Mouse (Mus musculus): ENCODE data around the gene G6pc3. TPM values are rescaled to one million over a fixed set of nuclear protein-coding genes. Genes with fewer than 3 reads are reported as not detected.

The G6pc3 gene
- polyA plus RNA-seq, 1 experiment from 2014 or later = 32.3 TPM

DNA sequence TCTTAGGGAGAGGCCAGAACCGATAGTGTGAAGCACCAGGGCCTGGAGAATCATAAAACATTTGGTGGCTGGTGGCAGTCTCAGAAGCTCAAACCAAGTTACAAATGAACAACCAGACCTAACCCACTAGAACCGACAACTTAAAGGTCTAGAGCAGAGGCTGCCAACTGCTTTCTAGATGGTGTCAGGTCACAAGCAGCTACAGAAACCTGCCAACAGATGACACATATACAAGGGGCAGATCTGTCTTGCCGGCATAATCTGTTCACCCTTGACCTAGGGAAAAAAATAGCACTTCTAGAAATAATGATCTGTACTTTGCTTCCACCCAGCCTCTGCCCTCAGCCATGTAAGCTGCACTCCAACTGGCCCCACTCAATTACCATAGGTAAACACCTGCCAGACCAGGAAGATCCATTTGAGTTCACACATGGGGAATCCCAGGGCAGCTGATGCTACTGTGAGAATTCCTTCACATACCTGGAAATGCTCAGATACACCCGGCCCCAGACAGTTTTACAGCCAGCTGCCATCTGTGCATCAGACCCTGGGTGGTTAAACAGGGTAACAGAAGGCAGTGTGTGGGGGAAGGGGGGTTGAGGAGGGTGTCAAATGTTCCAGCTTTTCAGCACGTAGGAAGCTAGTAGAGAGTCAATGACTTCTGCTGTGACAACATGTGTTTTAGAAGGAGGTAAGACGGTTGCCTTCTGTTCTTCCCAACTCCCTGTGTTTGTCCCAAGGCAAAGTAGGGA, 23.3 kb upstream of the G6pc3 start:
- Histone ChIP-seq H3K27me3 (ENCODE audit: insufficient read depth, poor library complexity, severe bottlenecking) (no peaks in the 10 kb centered on the region), H3K4me3 (no peak overlapping the region), H3K4me1 (replicated peaks) (no peaks in the 10 kb centered on the region), H3K27ac (no peak overlapping the region), H3K9me3 (no peaks in the 10 kb centered on the region), H3K36me3 (peaks cover 99% of the 10 kb centered on the region)
- WGBS = 86% methylated on average over 6 of the region's 6 CpGs
- no peak for DNase-seq (ENCODE audit: low spot score)

DNA sequence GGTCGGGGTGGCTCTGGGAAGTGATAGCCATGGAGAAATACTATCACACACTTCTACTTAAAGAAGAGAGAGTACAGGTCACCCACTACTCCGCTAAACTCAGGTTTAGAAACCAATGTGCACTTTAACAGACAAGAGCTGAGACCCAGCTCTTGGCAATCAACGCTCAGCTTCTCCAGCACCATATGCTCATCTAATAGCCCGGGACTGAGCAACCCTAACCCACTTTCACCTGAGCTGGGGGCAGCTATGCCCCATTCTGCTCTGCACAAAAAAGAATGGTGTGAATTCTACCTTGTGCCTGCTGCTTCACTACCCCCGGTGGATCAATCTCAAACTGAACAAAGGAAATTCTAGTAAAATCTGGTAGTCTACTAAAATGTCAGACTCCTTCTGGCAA, 21.9 kb upstream of the G6pc3 start:
- Histone ChIP-seq H3K27ac (no peak overlapping the region), H3K4me3 (no peak overlapping the region), H3K36me3 (peaks cover 97% of the 10 kb centered on the region), H3K9me3 (no peaks in the 10 kb centered on the region), H3K4me1 (replicated peaks) (no peaks in the 10 kb centered on the region), H3K27me3 (ENCODE audit: insufficient read depth, poor library complexity, severe bottlenecking) (no peaks in the 10 kb centered on the region)
- DNase-seq (ENCODE audit: low spot score) = no peak
- WGBS = 91% methylated on average over 5 of the region's 5 CpGs

DNA sequence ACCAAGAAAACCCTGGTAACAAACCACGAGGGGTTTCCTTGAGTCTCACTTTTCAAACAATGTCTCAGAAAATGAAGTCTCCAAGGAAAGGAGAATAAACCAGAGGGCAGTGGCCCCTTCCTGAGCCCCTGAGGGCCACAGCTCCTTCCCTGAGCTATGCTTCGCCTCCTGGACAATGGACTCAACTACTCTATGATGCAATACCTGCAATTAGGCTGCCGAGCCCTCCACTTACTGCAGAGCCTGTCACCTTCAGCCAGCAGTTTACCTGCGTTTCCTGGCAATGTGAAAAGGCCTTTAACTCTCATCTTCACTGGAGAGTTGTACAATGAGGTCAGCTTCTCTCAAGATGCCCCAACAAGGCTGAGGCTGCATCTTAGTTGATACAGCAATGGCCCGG, 20.7 kb upstream of the G6pc3 start:
- Histone ChIP-seq H3K36me3 (peaks cover 94% of the 10 kb centered on the region), H3K9me3 (no peaks in the 10 kb centered on the region), H3K27ac (no peak overlapping the region), H3K4me1 (replicated peaks) (no peaks in the 10 kb centered on the region), H3K4me3 (no peak overlapping the region), H3K27me3 (ENCODE audit: insufficient read depth, poor library complexity, severe bottlenecking) (no peaks in the 10 kb centered on the region)
- WGBS = 92% methylated on average over 5 of the region's 5 CpGs
- no peak for DNase-seq (ENCODE audit: low spot score)

DNA sequence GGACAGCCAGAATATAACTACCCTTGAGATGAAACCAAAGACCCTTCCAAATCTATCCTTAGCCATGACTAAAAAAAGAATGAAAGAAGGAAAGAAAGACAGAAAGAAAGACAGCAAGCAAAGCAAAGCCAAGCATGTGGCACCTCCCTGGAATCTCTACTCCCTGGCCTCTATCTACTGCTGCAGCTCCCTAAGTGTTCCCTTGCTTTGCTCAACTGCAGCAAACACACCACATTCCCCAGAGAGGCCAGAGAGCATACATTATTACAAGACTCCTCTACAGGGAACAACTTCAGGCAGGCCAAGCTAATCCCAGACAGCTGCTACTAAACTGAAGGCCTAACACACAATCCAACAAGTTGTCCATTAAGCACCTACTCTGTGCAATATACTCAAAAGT, 9.6 kb upstream of the G6pc3 start:
- no peak for DNase-seq (ENCODE audit: low spot score)
- peaks cover 85% of the 10 kb centered on the region for H3K36me3 ChIP-seq
- peaks cover 15% of the 10 kb centered on the region for H3K4me1 ChIP-seq (replicated peaks)
- H3K27ac ChIP-seq = no peak overlapping the region
- no peaks in the 10 kb centered on the region for H3K27me3 ChIP-seq (ENCODE audit: insufficient read depth, poor library complexity, severe bottlenecking)
- no peak overlapping the region for H3K4me3 ChIP-seq
- no peaks in the 10 kb centered on the region for H3K9me3 ChIP-seq

DNA sequence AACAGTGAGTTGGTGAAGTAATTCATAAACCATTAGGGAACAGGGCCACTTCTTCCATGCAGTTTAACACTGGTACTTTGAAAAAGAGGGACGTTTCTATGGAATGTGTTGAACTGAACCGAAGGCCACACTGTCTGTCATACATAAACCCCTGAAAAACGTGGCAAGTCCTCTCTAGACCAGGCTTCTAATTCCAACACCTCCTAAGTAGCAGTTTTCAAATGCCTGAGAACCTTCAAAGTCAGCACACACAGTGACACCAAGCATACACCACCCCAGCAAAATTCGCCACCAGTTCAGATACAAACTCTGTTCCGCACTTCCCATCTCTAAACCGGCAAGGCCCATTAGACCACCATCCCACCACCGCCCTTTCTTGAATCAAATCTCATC, 5.2 kb upstream of the G6pc3 start:
- H3K27ac ChIP-seq = peak overlapping the region; percentile 97
- WGBS = 9% methylated on average over 7 of the region's 7 CpGs
- H3K36me3 ChIP-seq = peaks cover 41% of the 10 kb centered on the region
- DNase-seq (ENCODE audit: low spot score) = no peak
- H3K4me3 ChIP-seq = peak overlapping the region; percentile 97
- no peaks in the 10 kb centered on the region for H3K9me3 ChIP-seq
- H3K27me3 ChIP-seq (ENCODE audit: insufficient read depth, poor library complexity, severe bottlenecking) = no peaks in the 10 kb centered on the region
- peaks cover 27% of the 10 kb centered on the region for H3K4me1 ChIP-seq (replicated peaks)

DNA sequence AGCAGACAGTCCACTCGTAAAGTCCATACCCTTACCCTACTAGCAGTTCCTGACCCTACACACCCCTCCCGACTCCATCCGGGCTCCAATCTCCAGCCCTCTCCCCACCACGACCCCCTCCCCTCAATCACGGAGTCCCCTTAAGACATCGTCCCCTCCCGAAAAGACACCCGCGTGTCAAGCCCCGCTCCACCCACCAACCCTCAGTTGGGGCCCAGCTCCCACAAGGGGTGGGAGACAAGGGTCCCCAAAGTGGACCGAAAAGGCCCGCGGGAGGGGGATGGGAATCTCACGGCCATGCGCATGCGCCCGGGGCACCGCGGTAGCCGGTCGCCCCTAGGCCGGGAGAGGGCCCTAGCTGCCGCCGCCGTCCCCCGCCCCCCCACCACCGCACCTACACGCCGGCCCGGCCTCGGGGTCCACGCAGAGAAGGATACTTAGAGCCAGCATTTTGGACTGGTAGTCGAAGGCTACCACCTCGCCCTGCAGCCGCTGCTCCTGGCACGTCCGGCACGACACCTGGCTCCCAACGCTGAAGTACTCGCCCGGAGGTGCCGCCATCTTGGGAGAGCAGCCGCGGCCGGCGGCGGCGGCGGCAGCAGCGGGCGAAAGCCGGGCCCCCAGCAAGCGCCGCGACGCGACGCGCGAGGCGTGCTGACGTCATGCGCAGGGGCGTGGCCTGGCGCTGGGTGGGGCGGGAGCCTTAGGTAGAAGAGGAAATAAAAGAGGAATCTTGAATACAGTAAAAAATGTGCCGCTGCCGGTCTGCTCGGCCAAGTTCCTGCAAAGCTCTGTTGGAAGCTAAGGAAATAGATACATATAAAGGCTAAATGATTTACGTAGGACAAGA, 4.5 kb upstream of the G6pc3 start, which contains the start of gene Lsm12:
Gene Lsm12, minus strand, starts transcription at position 651 of the 850 bp plus-strand sequence.
- Histone ChIP-seq H3K27ac (peak within 1 kb of the TSS; percentile 97), H3K27me3 (ENCODE audit: insufficient read depth, poor library complexity, severe bottlenecking) (no peaks in the 10 kb centered on the region), H3K4me1 (replicated peaks) (peaks cover 34% of the 10 kb centered on the region), H3K9me3 (no peaks in the 10 kb centered on the region), H3K4me3 (peak within 1 kb of the TSS; percentile 97), H3K36me3 (peaks cover 34% of the 10 kb centered on the region)
- peak; percentile 95 for DNase-seq (ENCODE audit: low spot score)
- under 1% methylated on average over 70 of the region's 70 CpGs for WGBS

DNA sequence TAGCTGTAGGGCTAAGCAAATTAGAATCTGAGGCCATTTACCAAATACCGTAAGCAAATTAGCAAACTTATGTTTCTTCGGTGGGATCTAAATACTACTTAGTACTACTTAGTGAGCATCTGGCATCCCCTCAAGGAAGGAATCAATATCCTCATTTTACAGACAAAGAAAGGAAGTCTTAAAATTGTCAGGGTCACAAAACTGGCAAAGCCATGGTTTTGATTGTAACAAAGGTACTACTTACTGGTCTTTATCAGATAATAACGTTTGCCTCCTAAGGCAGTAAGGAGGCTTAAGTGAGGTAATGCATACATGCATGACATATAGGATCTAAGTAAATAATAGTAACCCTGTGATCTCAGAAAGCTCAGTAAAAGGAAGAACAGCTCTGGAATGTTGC, 3.7 kb upstream of the G6pc3 start:
- 69% methylated on average over 3 of the region's 3 CpGs for WGBS
- Histone ChIP-seq H3K4me3 (peak overlapping the region; percentile 97), H3K27ac (peak overlapping the region; percentile 97), H3K36me3 (peaks cover 26% of the 10 kb centered on the region), H3K4me1 (replicated peaks) (peaks cover 42% of the 10 kb centered on the region), H3K9me3 (no peaks in the 10 kb centered on the region), H3K27me3 (ENCODE audit: insufficient read depth, poor library complexity, severe bottlenecking) (no peaks in the 10 kb centered on the region)
- DNase-seq (ENCODE audit: low spot score) = no peak

DNA sequence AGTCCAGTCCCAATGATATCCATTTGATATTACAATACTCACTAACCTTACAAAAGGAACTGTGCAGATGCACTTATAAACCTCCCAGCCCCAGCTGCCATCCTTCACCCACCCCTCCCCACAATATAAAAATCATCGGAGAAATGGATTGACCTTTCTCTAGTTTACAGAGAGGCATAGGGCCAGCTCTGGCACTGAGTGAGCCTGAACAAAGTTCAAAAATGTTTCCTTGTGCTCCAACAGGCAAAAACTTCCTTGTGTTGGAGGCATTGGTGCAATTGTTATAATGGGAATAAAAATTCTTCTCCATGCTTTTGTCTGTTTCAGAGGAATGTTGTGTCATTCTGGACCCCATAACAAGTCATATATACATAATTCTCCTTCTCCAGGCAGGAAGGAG, 3.2 kb upstream of the G6pc3 start:
- H3K27me3 ChIP-seq (ENCODE audit: insufficient read depth, poor library complexity, severe bottlenecking) = no peaks in the 10 kb centered on the region
- H3K4me3 ChIP-seq = no peak overlapping the region
- no peaks in the 10 kb centered on the region for H3K9me3 ChIP-seq
- DNase-seq (ENCODE audit: low spot score) = no peak
- H3K4me1 ChIP-seq (replicated peaks) = peaks cover 47% of the 10 kb centered on the region
- no peak overlapping the region for H3K27ac ChIP-seq
- H3K36me3 ChIP-seq = peaks cover 21% of the 10 kb centered on the region
- WGBS = 86% methylated on average over 1 of the region's 1 CpGs

DNA sequence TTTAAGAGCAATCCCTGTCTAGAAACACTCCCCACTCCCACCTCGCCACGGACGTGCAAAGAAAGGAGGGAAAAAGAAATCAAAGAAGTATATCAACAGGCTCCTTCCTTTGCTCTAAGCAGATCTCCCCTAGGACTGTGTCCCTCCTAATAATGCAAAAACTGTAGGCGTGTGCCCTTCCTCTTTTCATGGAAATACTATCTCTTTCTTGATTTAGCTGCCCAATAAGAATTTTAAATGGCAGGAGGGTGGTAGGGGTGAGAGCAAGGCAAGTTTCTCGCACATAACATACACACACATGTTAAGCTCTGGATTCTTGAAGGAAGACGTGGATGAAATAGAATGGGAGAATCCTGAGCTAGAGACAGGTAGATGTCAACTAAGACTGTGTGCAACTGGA, 440 bp upstream of the G6pc3 start:
- Histone ChIP-seq H3K36me3 (peaks cover 23% of the 10 kb centered on the region), H3K4me1 (replicated peaks) (peaks cover 39% of the 10 kb centered on the region), H3K27ac (peak overlapping the region; percentile 87), H3K9me3 (no peaks in the 10 kb centered on the region), H3K4me3 (peak overlapping the region; percentile 72), H3K27me3 (ENCODE audit: insufficient read depth, poor library complexity, severe bottlenecking) (no peaks in the 10 kb centered on the region)
- 70% methylated on average over 6 of the region's 6 CpGs for WGBS
- no peak for DNase-seq (ENCODE audit: low spot score)

DNA sequence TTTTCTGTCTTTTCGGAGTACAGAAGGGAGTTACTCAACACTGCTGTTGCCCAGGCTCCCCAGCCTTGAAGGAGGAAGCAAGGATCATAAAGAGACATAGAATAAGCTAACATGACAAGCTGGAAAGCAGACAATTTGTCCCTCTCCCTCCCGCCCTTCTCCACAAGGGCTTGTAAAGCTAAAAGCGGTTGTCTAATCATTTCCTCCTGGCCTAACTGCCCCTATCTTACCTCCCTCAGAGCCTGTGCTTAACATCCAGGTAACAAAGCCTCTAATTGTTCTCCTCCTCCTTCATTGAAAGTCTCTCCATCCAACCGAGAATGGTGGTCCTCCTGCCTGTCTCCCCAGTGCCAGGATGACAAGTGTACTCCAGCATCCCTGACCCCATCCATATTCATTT, 1.4 kb downstream of the G6pc3 start:
- Histone ChIP-seq H3K4me1 (replicated peaks) (peaks cover 27% of the 10 kb centered on the region), H3K27me3 (ENCODE audit: insufficient read depth, poor library complexity, severe bottlenecking) (no peaks in the 10 kb centered on the region), H3K4me3 (peak overlapping the region; percentile 72), H3K27ac (no peak overlapping the region), H3K9me3 (no peaks in the 10 kb centered on the region), H3K36me3 (peaks cover 41% of the 10 kb centered on the region)
- DNase-seq (ENCODE audit: low spot score) = no peak
- WGBS = 52% methylated on average over 4 of the region's 4 CpGs

DNA sequence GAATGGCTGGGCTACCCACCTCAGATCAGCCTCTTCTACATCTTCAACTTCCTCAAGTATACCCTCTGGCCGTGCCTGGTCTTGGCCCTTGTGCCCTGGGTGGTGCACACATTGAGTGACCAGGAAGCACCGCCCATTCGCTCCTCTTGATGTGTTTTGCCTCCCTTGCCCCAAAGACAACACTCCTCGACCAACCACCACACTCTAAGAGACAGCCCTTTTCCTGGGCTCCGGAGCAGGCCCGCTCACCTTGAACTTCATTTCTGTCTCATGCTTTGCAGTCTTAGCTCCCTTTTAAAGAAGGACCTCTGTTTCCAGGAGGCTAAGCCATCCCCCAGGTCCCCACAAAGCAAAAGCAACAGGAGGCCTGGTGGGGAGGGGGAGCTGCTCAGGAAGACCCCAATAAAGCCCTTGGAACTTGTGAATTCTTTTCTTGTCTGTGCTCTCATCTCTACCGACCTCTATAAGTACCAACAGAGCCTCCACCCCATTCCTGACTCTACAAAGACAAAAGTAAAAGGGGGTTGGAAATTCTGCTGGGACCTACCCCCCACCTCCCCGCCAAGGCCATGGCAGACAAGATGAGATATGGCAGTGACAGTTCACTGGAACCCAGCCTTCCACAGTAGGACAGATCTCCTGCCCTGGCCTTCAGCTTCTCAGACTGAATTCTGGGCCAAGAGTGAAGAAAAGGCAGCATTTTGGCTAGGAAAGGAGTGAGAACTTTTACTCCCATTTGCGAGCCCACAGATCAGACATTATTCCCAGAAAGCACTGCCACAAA, 4.4 kb downstream of the G6pc3 start:
- 88% methylated on average over 9 of the region's 9 CpGs for WGBS
- Histone ChIP-seq H3K4me1 (replicated peaks) (peaks cover 27% of the 10 kb centered on the region), H3K27ac (no peak overlapping the region), H3K9me3 (no peaks in the 10 kb centered on the region), H3K36me3 (peaks cover 70% of the 10 kb centered on the region), H3K4me3 (no peak overlapping the region), H3K27me3 (ENCODE audit: insufficient read depth, poor library complexity, severe bottlenecking) (no peaks in the 10 kb centered on the region)
- no peak for DNase-seq (ENCODE audit: low spot score)

DNA sequence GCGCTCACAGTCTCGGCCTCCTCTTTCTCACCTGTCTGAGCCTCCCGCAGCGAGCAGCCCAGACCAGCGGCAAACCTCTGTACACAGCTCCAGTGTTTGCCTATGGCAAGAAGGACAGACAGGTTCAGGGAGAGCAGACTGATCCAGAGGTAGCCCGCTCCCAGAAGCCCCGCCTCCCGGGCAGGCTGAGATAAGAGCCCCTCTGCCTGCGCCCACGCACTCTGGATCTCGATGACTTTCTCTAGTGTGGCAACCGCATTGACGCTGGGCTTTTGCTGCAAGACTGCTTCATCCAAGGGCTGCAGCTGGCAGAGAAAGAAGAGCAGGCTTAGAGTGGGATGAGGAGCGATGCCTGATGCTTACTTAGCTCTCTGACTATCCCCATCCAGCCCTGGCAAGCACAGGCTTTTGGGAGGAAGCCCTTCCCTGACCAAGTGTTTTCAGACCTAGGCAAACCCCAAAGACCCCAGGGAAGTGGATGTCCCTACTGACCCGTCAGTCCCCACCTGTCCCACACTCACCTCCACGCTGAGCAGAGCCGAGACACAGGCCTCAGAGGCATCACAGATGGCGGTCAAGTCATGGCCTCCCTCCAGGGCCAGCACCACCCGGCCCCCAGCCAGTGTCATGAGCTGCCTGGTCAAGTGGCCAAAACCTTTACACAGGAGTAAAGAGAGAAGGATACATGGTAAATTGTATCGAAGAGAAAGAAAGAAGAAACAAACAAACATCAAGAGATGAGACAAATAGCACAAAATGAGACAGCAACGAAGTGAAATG, 6.8 kb downstream of the G6pc3 start:
- 87% methylated on average over 21 of the region's 21 CpGs for WGBS

More for the DNA sequence above, 6.8 kb downstream of the G6pc3 start:
- Histone ChIP-seq H3K9me3 (no peaks in the 10 kb centered on the region), H3K36me3 (peaks cover 94% of the 10 kb centered on the region), H3K4me1 (replicated peaks) (peaks cover 7% of the 10 kb centered on the region), H3K27ac (no peak overlapping the region), H3K27me3 (ENCODE audit: insufficient read depth, poor library complexity, severe bottlenecking) (no peaks in the 10 kb centered on the region), H3K4me3 (no peak overlapping the region)
- DNase-seq (ENCODE audit: low spot score) = no peak
